Mouse (Mus musculus) olfactory bulb, adult 2 months (tissue): Measurements from ENCODE around the gene Rin3.

Source experiments
- CTCF ChIP-seq: fragments of 200-500 bp; IDR thresholded peaks from 2 replicates; pipeline ENCODE4 v1.5.1; 2012; ENCODE audit warnings: low read depth, mild to moderate bottlenecking, low read length, moderate library complexity; ENCODE audit not compliant: insufficient read depth
- POLR2A ChIP-seq: fragments of 200-500 bp; IDR thresholded peaks from 2 replicates; pipeline ENCODE4 v1.6.1; 2012; ENCODE audit warnings: mild to moderate bottlenecking, low read depth, low read length, moderate library complexity; ENCODE audit not compliant: insufficient read depth

DNA sequence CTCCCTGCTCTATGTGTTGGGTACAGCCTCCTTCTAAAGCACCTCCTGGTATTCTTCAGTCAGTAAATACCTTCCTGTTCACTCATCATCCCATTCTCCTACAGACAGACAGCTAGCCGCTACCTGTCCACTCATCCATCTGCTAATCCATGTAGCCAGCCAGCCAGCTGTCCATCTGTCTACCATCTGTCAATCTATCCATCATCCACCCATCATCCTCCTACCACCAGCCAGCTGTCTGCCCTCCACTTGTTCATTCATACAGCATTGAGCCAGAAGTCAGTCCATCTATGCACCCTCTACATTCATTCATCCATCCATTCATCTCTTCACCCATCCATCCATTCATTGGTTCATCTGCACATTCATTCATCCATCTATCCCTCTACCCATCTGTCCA is 6.7 kb downstream of the Rin3 start:
- TF ChIP-seq CTCF: no peak
- TF ChIP-seq POLR2A: no peak
